Mouse (Mus musculus): ENCODE measurements around the gene Ndufc1. TPM values are rescaled to one million over a fixed set of nuclear protein-coding genes. Genes with fewer than 3 reads are reported as not detected.

Ndufc1 gene
- polyA plus RNA-seq, 1 experiment: 205 TPM

DNA sequence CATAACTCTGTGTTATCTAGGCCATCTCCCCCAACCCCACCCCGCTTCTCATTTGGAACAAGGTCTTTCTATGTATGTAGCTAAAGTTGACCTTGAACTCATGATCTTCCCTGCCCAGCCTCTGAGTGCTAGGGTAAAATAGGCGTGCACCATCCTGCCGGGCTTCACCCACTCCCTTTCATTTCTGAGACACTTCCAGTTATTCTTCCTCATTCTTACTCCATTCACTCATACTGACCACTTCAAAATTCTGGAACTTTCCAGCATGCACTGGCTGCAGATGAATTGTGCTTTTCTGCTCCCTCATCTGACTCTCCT is 21.7 kb downstream of the Ndufc1 start:
- no peaks in the 10 kb centered on the region for H3K4me1 ChIP-seq (ENCODE audit: control insufficient read depth, insufficient read depth, low read length)
- no peak overlapping the region for H3K27ac ChIP-seq (ENCODE audit: insufficient read depth, low read length)
- TF ChIP-seq CTCF (IDR thresholded peaks at IDR 0.05; ENCODE audit: borderline replicate concordance, insufficient read depth, low read length): no peak
- TF ChIP-seq POLR2A (IDR thresholded peaks at IDR 0.05; ENCODE audit: low read depth, low read length): no peak
- H3K4me3 ChIP-seq (ENCODE audit: insufficient read depth, low read length): no peak overlapping the region

DNA sequence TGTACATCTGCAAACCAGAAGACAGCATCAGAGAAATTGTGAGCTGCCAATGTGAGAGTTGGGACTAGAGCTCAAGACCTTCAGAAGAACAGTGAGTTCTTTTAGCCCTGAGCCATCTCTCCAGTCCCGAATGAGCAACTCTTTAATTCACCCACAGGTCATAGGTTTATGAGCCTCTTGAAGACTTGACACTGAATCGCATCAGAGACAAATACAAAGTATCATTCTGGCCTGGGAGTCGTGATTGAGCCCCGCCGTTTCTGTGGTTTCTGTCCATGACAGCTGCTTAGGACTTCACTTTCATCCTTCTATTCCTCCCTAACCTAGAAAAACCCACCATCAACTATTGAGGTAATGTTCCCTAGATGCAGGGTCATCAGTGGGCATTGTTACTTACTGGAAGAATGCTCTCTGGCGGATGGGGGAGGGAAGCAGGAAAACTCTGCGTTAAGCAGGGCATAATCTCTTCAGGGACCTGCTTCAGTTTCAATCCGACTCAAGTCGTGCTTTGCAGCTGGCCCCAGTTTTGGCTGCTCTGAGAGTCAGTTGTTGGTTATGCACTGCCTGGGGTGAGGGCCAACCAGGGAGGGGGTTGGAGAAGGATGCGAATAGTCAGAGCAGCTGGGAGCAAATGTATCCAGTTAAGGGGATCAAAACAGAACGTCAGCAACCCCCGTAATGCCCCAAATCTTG is 22.2 kb downstream of the Ndufc1 start:
- no peak overlapping the region for H3K4me3 ChIP-seq (ENCODE audit: insufficient read depth, low read length)
- TF ChIP-seq CTCF (IDR thresholded peaks at IDR 0.05; ENCODE audit: borderline replicate concordance, insufficient read depth, low read length) (no peak), POLR2A (IDR thresholded peaks at IDR 0.05; ENCODE audit: low read depth, low read length) (no peak)

DNA sequence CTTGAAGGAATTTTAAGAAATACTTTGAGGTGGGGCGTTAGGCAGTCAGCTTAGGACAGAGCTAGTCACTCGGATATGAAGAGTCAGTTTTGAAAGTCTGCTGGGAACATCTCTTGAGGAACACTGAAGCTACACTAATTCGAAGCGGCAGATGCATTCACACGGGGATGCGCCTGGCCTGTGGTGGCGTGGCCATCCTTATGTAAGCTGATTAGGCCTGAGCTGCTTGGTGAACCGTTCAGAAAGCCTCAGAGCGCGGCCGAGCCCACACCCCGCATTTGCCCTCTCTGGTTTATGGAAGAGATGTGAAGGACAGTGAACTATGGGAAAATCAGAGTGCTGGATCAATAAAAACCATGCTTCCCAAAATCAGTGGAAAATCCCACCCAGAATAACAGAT is 25.4 kb downstream of the Ndufc1 start:
- no peak overlapping the region for H3K27ac ChIP-seq (ENCODE audit: insufficient read depth, low read length)
- no peaks in the 10 kb centered on the region for H3K4me1 ChIP-seq (ENCODE audit: control insufficient read depth, insufficient read depth, low read length)
- H3K4me3 ChIP-seq (ENCODE audit: insufficient read depth, low read length): no peak overlapping the region
- TF ChIP-seq POLR2A (IDR thresholded peaks at IDR 0.05; ENCODE audit: low read depth, low read length) (no peak), CTCF (IDR thresholded peaks at IDR 0.05; ENCODE audit: borderline replicate concordance, insufficient read depth, low read length) (no peak)

More for the DNA sequence above, 22.2 kb downstream of the Ndufc1 start:
- H3K4me1 ChIP-seq (ENCODE audit: control insufficient read depth, insufficient read depth, low read length): no peaks in the 10 kb centered on the region
- H3K27ac ChIP-seq (ENCODE audit: insufficient read depth, low read length): no peak overlapping the region

DNA sequence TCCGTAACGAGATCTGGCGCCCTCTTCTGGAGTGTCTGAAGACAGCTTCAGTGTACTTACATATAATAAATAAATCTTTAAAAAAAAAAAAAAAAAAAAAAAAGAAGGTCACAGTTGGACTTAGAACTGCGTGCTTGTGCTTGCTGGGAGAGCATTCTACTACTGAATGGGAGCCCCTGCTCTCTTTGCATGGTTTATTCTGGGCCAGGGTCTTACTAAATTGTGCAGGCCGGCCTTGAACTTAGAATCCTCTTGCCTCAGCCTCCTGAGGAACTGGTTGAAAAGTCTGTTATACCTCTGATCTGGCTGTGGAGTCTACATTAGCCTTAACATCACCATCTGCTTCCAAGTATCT is 28.2 kb downstream of the Ndufc1 start:
- Histone ChIP-seq H3K4me3 (ENCODE audit: insufficient read depth, low read length) (no peak overlapping the region), H3K4me1 (ENCODE audit: control insufficient read depth, insufficient read depth, low read length) (no peaks in the 10 kb centered on the region), H3K27ac (ENCODE audit: insufficient read depth, low read length) (no peak overlapping the region)
- TF ChIP-seq POLR2A (IDR thresholded peaks at IDR 0.05; ENCODE audit: low read depth, low read length) (no peak), CTCF (IDR thresholded peaks at IDR 0.05; ENCODE audit: borderline replicate concordance, insufficient read depth, low read length) (no peak)

DNA sequence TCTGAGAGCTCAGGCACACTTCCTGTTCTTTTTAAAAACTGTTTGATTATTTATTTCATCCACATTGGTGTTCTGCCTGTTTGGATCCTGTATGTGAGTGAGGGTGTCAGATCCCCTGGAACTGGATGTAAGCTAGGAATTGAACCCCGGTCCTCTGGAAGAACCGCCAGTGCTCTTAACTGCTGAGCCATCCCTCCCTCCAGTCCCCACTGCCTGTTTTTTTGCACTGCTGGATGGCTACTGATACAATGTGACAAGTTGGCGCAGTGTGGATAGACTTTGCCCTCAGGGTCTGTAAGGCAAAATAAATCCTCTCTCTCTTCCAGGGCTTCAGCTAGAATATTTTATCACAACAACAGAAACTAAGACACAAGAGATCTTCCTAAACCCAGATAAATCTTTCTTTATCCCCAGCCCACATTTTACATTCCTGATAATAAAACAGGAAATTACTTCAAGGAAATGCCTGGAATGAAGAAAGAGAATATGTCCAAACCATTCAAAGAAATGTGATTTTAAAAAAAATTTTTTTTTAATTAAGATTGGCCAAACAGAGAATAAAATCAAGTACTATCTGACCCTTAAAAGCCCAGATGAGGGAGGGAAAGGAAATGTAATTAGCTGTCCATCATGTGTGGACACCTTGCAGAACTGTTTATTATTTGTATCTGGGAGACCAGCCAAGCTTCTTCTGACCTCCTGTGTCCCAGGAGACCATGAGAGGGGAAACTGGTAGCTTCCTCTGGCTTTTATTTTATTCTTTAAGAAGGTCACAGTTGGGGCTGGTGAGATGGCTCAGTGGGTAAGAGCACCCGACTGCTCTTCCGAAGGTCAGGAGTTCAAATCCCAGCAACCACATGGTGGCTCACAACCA is 28.8 kb downstream of the Ndufc1 start:
- H3K4me1 ChIP-seq (ENCODE audit: control insufficient read depth, insufficient read depth, low read length): no peaks in the 10 kb centered on the region
- no peak overlapping the region for H3K27ac ChIP-seq (ENCODE audit: insufficient read depth, low read length)
- TF ChIP-seq CTCF (IDR thresholded peaks at IDR 0.05; ENCODE audit: borderline replicate concordance, insufficient read depth, low read length) (no peak), POLR2A (IDR thresholded peaks at IDR 0.05; ENCODE audit: low read depth, low read length) (no peak)

DNA sequence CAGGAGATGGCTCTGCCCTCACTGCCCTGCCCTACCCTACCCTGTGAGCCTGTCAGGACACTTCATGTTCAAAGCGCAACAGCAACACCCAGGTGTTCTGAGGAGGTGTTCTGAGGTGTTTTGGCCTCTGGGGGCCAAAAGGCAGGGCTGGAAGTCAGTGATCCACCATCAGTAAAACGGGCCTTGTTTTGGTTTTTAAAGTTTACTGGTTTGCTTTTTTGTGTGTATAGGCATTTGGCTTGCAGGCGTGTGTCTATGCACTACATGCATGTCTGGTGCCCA is 30.2 kb downstream of the Ndufc1 start:
- TF ChIP-seq CTCF (IDR thresholded peaks at IDR 0.05; ENCODE audit: borderline replicate concordance, insufficient read depth, low read length) (no peak), POLR2A (IDR thresholded peaks at IDR 0.05; ENCODE audit: low read depth, low read length) (no peak)
- Histone ChIP-seq H3K4me1 (ENCODE audit: control insufficient read depth, insufficient read depth, low read length) (no peaks in the 10 kb centered on the region), H3K4me3 (ENCODE audit: insufficient read depth, low read length) (0 out of 2 replicates have a peak overlapping the region, but pooled peaks have one; percentile 17), H3K27ac (ENCODE audit: insufficient read depth, low read length) (no peak overlapping the region)

More for the DNA sequence above, 28.8 kb downstream of the Ndufc1 start:
- no peak overlapping the region for H3K4me3 ChIP-seq (ENCODE audit: insufficient read depth, low read length)

DNA sequence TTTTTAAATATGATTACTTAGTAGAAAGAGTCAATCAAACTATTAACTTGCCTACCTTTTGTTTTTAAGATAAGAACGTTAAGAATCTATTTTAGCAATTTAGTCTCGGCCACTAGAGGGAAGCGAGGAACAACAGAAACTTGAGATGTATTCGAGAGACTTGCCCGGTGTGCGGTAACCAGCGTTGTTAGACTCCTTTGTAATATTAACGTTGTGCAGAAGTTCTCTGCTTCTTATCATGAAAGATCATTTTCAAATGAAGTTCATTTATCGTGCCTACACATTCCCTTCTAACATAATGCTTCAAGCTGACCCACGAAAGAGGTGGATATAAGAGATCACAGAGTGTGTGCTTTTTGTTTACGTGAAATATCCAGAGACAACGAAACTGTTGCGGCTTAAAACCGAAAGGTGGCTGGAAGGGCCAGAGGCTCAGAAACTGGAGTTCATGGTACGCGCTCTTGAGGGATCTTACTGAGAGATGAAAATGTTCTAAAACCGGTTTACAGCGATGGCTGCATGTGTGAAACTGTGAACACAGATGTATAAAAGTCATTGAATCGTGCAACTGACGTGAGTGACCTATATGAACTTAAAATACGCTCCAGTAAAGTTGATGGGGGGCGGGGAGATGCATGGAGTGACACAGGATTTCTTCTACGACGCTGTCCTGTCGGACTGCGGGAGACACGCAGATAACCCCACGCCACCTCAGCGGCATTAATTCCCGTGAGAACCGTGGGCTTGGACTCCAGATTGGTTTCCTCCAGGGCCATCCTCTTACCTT is 30.7 kb downstream of the Ndufc1 start:
- Histone ChIP-seq H3K4me1 (ENCODE audit: control insufficient read depth, insufficient read depth, low read length) (no peaks in the 10 kb centered on the region), H3K27ac (ENCODE audit: insufficient read depth, low read length) (no peak overlapping the region), H3K4me3 (ENCODE audit: insufficient read depth, low read length) (peak overlapping the region; percentile 17; the same call in 1 of the 2 replicates)
- TF ChIP-seq POLR2A (IDR thresholded peaks at IDR 0.05; ENCODE audit: low read depth, low read length) (no peak), CTCF (IDR thresholded peaks at IDR 0.05; ENCODE audit: borderline replicate concordance, insufficient read depth, low read length) (no peak)

DNA sequence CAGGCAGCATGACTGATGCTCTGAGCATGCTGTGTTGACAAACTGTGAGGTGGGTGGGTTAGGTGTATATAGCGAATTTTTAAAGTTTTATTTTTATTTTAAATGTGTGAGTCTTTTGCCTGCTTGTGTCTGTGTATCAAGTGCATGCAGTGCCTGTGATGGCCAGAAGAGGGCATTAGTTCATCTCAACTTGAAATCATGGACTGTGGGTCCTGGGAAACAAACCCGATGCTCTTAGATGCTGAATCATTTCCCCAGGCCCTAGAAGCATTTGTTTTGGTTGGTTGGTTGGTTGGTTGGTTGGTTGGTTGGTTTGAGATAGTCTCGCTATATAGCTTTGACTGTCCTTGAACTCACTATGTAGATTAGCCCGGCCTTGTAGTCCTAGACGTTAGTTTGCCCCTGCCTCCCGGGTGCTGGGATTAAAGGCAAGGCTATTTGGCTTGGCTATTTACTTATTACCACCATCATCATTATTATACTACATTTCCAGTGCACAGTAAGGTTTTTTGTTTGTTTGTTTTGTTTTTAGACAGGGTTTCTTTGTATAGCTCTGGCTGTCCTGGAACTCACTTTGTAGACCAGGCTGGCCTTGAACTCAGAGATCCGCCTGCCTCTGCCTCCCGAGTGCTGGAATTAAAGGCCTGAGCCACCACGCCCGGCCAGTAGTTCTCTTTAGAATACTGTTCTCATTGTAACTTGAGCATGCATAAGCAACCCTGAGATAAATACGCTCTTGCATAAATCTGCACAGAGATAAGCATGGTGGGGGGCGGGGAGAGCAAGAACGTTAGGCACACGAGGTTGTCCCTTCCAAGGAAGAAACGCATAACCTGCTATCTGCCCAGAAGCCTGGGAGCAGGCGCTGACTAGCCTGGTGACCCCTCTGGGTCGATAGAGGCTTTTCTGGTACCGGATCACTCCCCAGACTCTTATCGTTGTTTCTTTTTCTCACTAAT is 33.2 kb downstream of the Ndufc1 start:
- H3K4me3 ChIP-seq (ENCODE audit: insufficient read depth, low read length): no peak overlapping the region
- H3K4me1 ChIP-seq (ENCODE audit: control insufficient read depth, insufficient read depth, low read length): no peaks in the 10 kb centered on the region
- H3K27ac ChIP-seq (ENCODE audit: insufficient read depth, low read length): no peak overlapping the region
- TF ChIP-seq CTCF (IDR thresholded peaks at IDR 0.05; ENCODE audit: borderline replicate concordance, insufficient read depth, low read length): no peak
- TF ChIP-seq POLR2A (IDR thresholded peaks at IDR 0.05; ENCODE audit: low read depth, low read length): no peak

DNA sequence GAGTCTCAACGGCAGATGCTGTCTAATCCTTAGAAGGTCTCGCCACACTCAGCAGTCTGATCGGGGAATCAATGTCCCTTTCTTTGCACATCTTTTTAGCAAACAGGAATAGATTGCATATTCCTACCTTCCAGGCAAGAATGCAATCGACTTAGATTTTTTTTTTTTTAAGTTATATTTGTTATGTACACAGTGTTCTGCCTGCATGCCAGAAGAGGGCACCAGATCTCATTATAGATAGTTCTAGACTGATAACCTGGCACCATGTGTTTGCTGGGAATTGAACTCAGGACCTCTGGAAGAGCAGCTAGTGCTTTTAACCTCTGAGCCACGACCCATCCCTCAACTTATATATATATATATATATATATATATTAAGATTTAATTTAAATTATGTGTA is 35.2 kb downstream of the Ndufc1 start:
- H3K27ac ChIP-seq (ENCODE audit: insufficient read depth, low read length): no peak overlapping the region
- no peaks in the 10 kb centered on the region for H3K4me1 ChIP-seq (ENCODE audit: control insufficient read depth, insufficient read depth, low read length)
- H3K4me3 ChIP-seq (ENCODE audit: insufficient read depth, low read length): no peak overlapping the region
- TF ChIP-seq CTCF (IDR thresholded peaks at IDR 0.05; ENCODE audit: borderline replicate concordance, insufficient read depth, low read length): no peak
- no peak for TF ChIP-seq POLR2A (IDR thresholded peaks at IDR 0.05; ENCODE audit: low read depth, low read length)
